Mouse (Mus musculus) yolk sac, embryonic 10.5 days (tissue): ENCODE measurements around the gene Gm17545.
A peak's percentile ranks its signal among the peaks of the same experiment; 100 is the strongest.
"Not testable (repeated sequence)": the region's sequence is repeated elsewhere in the genome, so short reads cannot be mapped to it uniquely, and the experiment has no call there.

Experiments used
- DNase-seq: peaks from one replicate; pipeline ENCODE4 v3.0.0-alpha.2; 2017; ENCODE audit warnings: low spot score

The Gm17545 gene

DNA sequence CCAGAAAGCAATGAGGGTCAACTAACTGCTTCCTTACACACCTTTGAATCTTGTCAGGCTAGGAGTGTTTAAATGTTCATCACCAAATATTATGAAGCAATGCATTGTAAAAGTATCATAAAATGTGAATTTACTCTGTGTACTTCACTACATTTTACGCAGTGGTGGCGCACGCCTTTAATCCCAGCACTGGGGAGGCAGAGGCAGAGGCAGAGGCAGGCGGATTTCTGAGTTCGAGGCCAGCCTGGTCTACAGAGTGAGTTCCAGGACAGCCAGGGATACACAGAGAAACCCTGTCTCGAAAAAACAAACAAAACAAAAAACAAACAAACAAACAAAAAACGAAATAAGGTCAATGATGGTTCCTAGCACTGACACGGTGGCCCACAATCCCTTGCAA lies at the start of gene Gm17545:
Gm17545 (plus strand) TSS at position 301 of the 400 bp plus-strand sequence.
- not testable (repeated sequence) for DNase-seq

DNA sequence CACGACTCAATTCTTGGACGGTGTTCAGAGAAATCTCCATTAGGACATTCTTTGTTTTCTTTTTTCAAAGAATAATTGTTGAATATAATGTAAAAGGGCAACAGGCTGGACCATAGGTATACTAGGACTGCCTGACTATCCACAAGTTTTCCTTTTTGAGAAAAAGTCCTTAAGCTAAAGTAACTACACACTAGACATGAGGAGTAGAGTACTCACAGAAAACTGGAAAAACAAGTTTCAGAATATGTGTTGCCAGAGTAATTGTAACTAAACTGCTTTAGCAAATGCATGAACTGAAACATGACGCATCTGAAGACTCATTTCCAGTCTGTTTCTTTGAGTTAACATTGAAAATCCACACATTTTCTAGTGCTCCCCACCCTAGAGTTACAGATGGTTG lies 48.7 kb upstream of the Gm17545 start:
- DNase-seq, result no peak

DNA sequence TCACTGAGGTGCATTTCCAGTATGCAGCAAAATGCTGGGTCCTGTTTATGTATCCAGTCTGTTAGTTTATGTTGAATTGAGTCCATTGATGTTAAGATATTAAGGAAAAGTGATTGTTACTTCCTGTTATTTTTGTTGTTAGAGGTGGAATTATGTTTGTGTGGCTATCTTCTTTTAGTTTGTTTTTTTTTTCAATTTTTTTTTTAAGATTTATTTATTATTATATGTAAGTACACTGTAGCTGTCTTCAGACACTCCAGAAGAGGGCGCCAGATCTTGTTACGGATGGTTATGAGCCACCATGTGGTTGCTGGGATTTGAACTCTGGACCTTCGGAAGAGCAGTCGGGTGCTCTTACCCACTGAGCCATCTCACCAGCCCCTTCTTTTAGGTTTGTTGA lies 46.5 kb upstream of the Gm17545 start:
- not testable (repeated sequence) for DNase-seq

DNA sequence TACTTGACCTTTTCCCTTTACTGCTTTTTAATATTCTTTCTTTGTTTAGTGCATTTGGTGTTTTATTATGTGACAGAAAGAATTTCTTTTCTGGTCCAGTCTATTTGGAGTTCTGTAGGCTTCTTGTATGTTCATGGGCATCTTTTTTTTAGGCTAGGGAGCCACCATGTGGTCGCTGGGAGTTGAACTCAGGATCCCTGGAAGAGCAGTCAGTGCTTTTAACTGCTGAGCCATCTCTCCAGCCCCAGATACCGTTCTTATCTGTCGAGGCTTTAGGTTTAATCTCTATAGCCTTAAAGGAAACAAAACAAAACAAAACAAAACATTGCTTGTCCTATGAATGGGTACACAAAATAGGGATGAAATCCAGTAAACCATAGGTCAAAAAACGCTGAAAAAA lies 45.7 kb upstream of the Gm17545 start:
- not testable (repeated sequence) for DNase-seq

DNA sequence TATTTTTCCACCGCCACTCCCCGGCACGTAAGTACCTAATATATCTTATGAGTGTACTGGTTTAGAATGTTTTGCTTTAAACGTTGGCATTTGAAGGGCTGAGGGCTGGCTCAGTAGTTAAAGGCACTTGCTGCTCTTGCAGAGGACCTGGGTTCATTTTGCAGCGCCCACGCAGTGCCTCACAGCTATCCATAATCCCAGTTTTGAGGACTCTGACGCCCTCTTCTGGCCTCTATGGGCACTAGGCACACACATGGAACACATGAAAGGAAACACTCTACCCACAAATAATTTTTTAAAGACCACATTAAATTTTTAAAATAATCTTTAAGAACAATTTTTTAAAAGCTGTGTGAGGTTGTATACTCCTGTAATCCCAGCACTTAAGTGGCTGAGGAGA lies 44.6 kb upstream of the Gm17545 start:
- DNase-seq, result no peak

DNA sequence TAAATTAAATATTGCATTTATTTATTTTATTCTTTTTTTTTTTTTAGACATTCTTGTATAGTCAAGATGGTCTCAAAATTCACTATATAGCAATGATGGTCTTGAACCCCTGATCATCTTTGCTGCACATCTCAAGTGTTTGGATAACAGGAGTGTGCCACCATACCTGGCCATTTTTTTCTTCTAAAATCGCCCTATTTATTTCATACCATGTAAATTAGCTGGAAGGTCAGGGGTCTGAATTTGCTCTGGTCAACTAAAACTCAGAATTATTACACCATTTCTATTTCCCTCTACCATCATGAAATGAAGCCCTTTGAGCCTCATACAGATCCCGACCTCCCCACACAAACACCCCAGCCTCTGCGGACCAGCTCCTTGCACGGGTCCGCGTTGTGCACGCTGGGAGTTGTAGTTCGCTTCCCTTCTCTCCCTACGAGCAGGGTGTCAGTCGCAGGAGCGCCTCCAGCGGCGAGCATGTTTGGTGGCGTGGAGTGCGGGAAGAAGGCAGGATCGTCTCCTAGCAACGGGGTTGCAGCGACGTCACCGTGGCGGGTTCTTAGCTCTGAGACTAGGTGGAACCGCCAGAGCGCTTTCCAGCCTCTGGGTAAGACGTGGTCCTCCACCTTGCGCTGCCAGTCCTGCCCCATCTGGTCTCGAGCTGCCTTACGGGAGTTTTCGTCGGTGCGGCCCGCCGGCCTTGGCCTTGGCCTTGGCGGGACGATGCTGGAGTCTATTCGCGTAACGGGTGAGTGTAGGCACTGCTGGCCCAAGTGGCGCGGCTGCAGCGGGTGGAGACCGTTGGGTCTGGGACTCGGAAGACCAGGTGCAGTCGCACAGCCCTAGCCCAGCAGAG lies 42.9 kb upstream of the Gm17545 start, which contains the start of gene 9530077C05Rik:
9530077C05Rik (plus strand) TSS at position 512 of the 856 bp plus-strand sequence.
- DNase-seq, result peak; percentile 95

DNA sequence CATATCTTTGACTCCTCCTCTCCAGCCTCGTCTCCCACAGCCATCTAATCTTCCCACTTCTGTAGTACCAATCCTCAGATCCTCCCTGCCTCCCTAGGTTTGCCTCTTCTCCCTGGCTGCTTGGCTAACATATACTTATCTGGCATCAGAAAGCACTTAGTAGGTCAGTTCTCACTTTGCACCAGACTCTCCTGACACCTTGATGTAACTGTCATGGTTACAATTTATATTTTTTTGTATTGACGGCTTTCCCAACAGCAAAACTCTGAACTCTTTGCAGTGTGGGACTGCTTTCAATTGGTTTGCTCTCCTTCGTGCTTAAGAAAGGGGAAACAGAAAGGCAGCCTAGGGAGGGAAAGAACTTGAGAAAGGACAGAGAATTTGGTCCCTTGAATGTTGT lies 37.9 kb upstream of the Gm17545 start:
- no peak for DNase-seq

DNA sequence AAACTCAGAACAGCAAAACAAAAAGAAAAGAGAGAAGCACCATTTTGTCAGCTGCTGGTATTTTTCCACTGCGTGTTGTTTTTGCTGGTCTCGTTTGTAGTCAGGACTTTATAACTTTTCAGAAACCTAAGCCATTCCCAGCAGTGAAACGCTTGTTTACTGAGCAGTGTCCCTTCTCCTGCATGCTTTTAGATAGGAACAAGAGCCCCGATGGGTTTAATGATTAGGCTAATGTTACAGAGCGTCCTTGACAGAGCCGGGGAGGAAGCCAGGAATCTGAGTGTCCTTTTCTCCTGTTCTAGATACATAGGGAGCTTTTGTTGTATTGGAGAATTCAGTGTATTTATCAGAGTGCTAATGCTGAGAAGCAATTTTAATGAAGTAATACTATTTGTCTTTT lies 36.5 kb upstream of the Gm17545 start:
- DNase-seq, result peak; percentile 38

DNA sequence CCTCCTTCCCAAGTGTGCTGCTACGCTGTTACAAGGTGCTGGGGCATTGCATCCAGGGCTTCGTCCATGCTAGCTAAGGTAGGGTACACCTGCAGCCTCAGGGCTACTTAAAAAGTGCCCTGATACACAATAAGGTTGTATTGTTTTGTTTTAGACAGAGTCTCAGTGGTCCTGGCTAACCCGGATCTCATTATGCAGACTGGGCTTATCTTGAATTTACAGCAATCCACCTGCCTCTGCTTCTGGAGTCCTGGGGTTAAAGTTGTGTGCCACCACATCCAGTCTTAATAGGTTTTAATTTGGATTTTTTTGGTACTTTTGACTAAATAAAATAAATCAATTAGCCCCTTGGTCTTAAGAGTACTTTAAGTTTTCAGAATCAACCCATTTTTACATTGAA lies 34.2 kb upstream of the Gm17545 start:
- no peak for DNase-seq

DNA sequence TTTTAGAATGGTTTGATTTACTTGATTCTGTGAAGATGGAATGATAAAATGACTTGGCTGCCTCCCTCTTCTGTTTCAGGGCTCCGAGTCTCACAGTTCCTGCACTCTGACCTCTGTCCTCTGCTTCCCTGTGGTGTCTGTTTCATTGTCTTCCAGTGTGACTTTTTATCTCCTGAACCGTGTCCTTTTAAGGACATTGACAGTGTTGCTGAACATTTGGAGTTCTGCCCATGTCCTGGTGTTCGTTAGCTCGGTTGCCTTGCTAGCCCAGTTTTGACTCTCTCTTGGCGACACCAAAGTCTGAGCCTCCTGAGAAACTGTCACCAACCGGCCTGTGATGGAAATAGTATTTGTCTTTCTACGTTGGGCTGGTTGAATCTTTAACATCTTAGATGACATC lies 33.6 kb upstream of the Gm17545 start:
- DNase-seq, result peak; percentile 53

DNA sequence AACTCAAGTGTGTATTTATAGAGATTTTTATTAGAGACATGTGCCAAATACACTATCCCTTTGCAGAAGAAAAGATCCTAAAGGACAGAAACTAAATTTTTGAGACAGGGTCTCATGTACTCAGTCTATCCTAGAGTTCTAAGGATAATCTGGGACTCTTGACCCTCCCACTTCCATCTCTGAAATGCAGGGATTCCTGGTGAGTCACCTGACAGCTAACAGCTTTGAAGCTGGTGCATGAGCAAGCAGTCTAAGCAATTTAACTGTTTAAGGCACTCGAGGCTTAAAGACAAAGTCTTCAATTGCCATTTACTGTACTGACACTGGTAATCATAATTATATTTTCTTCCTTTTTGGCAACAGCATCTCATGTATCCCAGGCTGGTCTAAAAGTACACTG lies 31.5 kb upstream of the Gm17545 start:
- DNase-seq, result no peak

DNA sequence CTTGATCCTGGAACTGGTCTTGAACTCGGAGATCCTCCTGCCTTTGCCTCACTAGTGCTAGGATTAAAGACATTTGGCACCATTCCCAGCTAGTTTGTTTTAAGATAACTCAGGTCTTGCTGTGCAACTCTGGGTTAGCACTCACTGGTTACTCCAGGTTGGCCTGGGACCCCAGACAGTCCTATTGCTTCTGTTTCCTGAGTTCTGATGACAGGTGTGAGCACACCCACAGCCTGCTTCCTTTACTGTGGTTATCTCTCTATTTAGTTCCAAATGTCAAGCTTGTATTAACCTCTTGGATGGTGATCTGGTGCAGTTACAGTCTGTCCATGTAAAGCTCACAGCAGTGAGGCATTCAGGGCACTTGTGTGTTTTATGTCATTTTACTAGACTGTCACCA lies 30.6 kb upstream of the Gm17545 start:
- DNase-seq, result no peak

DNA sequence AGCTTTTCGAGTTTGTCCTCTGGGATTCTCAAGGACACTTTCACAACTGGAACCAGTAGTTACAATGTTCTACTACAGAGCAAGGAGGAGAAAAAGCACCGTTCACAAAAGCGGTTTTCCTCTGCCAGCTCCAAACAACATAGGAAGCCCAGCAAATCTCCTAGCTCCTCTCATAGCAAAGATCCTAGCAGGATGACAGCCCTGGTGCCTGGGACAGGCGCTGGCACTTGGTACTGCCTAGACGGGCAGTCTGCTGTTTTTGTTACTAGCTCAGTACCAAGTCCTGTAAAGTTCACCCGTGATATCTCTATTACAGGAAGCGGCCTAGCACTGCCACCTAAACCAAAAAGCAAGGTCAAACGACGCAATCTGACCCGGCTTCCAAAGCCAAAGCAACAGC lies 29.9 kb upstream of the Gm17545 start:
- no peak for DNase-seq

DNA sequence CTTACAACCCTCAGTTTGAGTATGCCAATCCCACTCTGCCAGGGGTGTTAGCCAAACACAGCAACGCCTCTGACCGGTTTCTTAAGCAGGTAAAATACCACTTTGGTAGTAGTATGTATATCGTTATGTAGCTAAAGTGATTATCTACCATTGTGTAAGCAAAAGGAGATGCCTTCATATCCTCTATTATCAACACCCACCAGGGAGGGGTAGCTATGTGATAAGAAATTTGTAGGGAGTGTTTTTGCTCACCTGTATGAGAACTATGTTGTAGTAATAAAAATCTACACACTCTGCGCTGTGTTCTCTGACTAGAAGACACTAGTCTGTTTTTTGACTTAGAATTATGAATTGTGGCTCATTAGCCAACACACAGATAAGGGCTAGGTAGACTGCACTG lies 29.4 kb upstream of the Gm17545 start:
- DNase-seq, result no peak

DNA sequence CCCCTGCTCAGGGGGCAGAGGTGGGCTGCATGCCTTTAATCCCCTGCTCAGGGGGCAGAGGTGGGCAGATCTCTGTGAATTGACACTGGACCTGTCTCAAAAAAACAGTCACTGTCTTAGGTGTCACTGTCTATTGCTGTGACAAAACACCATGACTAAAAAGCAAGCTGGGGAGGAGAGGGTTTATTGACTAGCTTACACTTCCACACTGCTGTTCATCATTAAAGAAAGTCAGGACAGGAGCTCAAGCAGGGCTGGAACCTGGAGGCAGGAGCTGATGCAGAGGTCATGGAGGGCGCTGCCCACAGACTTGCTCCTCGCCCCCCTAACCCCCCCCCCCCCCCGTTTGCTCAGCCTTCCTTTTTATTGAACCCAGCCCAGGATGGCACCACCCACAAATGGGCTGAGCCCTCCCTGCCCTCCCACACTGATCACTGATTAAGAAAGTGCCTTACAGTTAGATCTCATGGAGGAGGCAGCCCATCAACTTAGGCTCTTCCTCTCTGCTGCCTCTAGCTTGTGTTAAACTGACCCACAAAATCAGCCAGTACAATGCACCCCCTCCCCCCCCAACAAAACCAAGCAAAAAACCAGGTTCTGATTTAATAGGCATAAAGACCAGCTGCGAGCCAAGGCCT lies 25.9 kb upstream of the Gm17545 start:
- no peak for DNase-seq

DNA sequence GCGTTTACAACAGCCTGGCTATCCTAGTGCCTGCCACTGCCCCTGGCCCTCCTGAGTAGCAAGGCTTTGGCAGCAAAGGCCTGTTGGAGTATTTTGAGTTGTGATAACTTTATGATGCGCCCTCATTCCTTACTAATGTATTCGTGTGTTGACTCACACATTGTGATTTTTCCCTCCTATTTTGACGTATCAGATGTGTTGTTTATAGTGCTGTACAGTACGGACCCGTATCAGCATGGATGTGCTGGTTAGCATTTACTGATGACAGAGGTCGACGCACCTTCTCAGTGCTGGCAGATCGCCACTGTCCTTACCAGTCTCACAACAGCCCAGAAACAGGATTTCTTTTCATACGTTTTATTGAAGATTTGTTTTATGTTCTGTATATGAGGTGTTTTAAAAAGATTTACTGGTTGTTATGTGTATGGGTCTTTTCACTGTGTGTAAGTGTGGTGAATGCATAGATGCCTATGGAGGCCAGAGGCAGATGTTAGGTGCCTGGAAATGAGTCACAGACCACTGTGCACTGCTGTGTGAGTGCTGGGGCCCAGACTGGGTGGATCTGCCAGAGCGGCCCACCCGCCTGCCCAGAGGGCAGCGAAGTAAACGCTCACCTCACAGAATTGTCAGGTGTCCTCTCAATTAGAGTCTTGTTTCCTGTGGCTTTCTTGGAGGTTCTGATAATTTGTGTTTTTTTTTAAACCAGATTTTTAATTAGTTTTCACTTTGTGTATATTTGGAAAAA lies 25.3 kb upstream of the Gm17545 start:
- DNase-seq, result no peak

DNA sequence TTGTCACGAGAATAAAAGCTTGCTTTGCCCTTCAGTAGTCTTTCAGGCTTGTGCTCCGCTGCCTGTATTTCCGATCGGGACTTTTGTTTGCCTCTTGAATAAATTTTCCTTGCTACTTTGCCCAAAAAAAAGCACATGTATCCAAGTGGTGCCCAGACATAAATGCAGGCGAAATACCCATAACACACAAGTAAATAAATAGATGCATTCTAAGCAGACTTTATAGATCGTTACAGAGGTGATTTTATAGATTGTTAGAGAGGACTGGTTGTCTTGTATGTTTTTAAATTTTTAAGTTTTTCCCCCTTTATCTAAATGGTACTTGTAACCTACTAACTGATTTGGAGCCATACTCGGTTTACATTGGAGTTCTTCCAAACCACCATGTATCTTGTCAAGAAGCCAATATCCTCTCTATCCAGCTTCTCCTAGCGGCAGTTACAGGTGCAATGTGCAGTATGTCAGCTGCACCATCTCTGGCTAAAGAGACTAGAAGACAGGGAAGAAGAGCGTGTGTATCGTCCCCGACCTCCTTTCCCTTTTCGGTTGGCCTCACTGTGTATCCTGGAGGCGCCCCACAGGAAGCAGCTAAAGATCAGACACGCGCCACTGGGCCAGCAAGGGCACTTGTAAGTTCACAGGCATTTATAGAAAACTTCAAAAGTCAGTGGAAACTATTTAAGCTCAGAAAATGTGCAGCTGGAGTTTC lies 24.4 kb upstream of the Gm17545 start:
- DNase-seq, result no peak

DNA sequence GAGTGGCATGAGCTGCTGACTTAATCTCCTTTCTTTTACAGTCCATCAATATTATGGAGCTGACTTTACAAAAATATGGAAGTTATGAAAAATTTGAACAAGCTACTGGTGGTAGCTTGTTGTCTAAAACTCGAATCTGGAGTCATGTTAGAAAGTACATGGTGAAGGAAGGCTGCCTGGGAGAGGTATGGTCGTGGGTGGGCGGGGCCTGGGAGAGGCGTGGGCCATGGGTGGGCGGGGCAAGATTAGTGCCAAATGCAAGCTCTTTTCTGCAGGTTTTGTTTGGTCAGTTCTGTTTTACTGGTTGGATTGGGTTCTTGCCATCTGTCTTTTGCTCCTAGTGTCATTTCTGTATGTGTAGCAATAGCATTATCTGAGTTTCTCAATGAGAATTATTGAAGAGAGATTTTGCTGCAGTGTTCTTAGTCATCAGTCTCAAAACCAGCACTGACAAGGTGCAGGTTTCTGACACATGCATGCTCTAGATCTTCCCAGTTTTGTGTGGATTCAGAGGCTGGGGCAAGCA lies 23.7 kb upstream of the Gm17545 start:
- DNase-seq, result no peak

DNA sequence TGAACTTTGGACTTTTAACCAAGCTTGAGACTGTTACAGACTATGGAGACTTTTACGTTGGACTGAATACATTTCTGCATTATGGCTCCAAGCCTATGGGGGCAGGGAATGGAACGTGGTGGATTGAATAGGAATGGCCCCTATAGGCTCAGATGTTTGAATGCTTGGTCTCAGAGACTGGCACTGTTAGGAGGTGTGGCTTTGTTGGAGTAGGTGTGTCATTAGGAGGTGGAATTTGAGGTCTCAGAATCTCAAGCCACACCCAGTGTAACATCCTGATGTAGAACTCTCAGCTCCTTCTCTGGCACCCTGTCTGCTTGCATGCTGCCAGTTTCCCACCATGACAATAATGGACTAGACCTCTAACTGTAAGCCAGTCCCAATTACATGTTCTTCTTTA lies 20.9 kb upstream of the Gm17545 start:
- no peak for DNase-seq

DNA sequence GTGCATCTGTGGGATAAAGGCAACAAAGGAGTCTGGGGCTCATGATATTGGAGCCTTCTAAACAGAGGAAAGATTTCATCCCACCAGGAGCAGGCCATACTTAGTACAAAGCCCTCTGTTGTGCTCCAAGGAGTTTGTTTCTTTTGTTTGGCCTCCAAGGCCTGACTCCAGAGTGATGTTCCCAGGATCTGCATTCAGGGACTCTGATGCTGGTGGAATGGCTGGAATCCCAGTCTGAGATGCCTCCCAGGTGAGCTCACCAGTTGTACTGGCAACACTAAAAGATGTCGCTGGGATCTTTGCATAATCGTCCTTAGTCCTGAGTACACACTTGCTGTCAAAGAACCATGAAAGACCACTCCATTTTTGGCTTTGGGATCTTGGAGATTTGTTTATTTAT lies 20.0 kb upstream of the Gm17545 start:
- no peak for DNase-seq

DNA sequence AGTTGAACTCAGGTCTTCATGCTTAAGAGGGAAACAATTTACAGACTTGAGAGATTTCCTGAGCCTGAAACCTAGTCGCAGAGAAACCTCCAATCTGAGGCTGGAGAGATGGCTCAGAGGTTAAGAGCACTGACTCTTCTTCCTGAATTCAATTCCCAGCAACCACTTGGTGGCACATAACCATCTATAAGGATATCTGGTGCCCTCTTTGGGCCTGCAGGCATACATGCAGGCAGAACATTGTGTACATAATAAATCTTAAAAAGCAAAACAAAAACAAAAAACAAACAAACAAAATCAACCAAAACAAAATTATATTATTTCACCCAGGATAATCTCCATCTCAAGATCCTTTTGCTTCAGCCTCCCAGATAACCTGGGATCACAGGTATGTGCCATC lies 15.3 kb upstream of the Gm17545 start:
- no peak for DNase-seq

DNA sequence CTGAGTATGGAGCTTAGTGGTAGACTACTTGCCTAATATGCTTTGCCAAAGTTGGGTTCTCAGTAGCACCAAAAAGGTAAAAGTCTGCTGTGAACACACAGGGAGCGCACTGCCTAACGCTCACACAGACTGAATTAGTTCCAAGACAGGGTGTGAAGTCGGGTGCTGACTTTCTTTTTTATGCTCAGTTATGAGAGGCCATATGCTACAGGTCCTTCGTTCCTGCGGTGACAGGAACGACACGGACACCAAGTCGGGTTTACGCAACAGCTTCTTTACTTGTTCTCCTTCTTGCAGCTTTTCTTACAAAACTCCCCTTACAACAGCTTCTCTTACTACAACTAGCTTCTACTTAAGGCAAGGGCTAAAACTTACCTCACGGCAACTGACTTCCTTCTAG lies 10.9 kb upstream of the Gm17545 start:
- no peak for DNase-seq
